Mouse (Mus musculus) right cerebral cortex, adult 2 months (tissue): Measurements from ENCODE around the gene Ano10.
A peak's percentile ranks its signal among the peaks of the same experiment; 100 is the strongest.
"Not testable (repeated sequence)": the region's sequence is repeated elsewhere in the genome, so short reads cannot be mapped to it uniquely, and the experiment has no call there.

Experiments used
- DNase-seq, 2 experiments: peaks; one replicate each; pipeline ENCODE4 v3.0.0; 2021 to 2022; ENCODE audit warnings: low spot score in 2 of 2

Gene Ano10

GRCm38 (mm10) chr9:122197021-122197420 lies 97.2 kb downstream of the Ano10 start:
- no peak for DNase-seq

GRCm38 (mm10) chr9:122195042-122195682 lies 99.1 kb downstream of the Ano10 start:
- DNase-seq, result no peak

GRCm38 (mm10) chr9:122193823-122194222 lies 100.4 kb downstream of the Ano10 start:
- DNase-seq, result no peak

GRCm38 (mm10) chr9:122193361-122193760 lies 100.9 kb downstream of the Ano10 start:
- DNase-seq, result no peak

- DNase-seq, result no peak
These were observed 105.5 kb downstream of the Ano10 start for GRCm38 (mm10) chr9:122188724-122189123.

GRCm38 (mm10) chr9:122187451-122187921 lies 106.7 kb downstream of the Ano10 start:
- DNase-seq, result no peak

GRCm38 (mm10) chr9:122186643-122187226 lies 107.5 kb downstream of the Ano10 start:
- no peak for DNase-seq

GRCm38 (mm10) chr9:122185953-122186352 lies 108.3 kb downstream of the Ano10 start:
- no peak for DNase-seq

GRCm38 (mm10) chr9:122185061-122185460 lies 109.2 kb downstream of the Ano10 start:
- peak; percentile 78 to 85 for DNase-seq

GRCm38 (mm10) chr9:122184329-122184728 lies 109.9 kb downstream of the Ano10 start:
- no peak for DNase-seq

- no peak for DNase-seq
These were observed 111.1 kb downstream of the Ano10 start for GRCm38 (mm10) chr9:122183074-122183473.

- no peak for DNase-seq
These were observed 114.1 kb downstream of the Ano10 start for GRCm38 (mm10) chr9:122180105-122180504.

- DNase-seq, result no peak
These were observed 115.8 kb downstream of the Ano10 start for GRCm38 (mm10) chr9:122178427-122178826.

- DNase-seq, result no peak
These were observed 116.7 kb downstream of the Ano10 start for GRCm38 (mm10) chr9:122177256-122178220.

GRCm38 (mm10) chr9:122174723-122175122 lies 119.5 kb downstream of the Ano10 start:
- DNase-seq, result no peak

- DNase-seq, result no peak
These were observed 120.6 kb downstream of the Ano10 start for GRCm38 (mm10) chr9:122173405-122174233.

GRCm38 (mm10) chr9:122172612-122173186 lies 121.5 kb downstream of the Ano10 start:
- DNase-seq, result no peak

- DNase-seq, result no peak
These were observed 124.3 kb downstream of the Ano10 start for GRCm38 (mm10) chr9:122169901-122170300.

- not testable (repeated sequence) for DNase-seq
These were observed 126.5 kb downstream of the Ano10 start for GRCm38 (mm10) chr9:122167719-122168118.

GRCm38 (mm10) chr9:122164535-122164934 lies 129.7 kb downstream of the Ano10 start:
- no peak for DNase-seq

GRCm38 (mm10) chr9:122157079-122157441 lies 137.2 kb downstream of the Ano10 start:
- peak; percentile 39 to 41 for DNase-seq
